Mouse (Mus musculus): Measurements from ENCODE around the gene Kazald1. TPM values are rescaled to one million over a fixed set of nuclear protein-coding genes. Genes with fewer than 3 reads are reported as not detected.
"Not testable (repeated sequence)": the region's sequence is repeated elsewhere in the genome, so short reads cannot be mapped to it uniquely, and the experiment has no call there.

Gene Kazald1
- polyA plus RNA-seq, 1 experiment from 2014 or later: 6.4 TPM

DNA sequence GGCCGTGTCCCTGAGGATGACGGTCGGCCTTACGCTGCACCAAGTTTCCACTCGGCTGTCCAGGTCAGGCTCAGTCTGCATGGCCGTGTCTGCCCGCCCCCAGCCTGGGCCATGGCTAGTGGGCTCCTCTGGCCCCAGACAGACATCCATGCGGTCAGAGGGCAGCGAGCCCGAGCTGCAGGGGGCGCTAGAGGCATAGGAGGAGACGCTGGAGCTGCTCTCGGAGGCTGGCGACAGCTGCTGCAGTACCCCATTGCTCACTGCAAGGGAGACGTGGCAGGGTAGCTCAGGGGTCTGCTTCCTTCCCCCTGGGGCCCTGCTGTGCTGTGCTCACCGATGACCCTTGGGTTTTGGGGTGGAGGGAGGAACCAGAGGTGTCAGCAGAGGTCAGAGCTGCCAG is 38.2 kb upstream of the Kazald1 start:
- Histone ChIP-seq H3K27me3 (peaks cover 28% of the 10 kb centered on the region), H3K4me2 (no peak overlapping the region), H3K36me3 (no peaks in the 10 kb centered on the region), H3K9me3 (no peaks in the 10 kb centered on the region), H3K4me3 (no peak overlapping the region), H3K9ac (no peak overlapping the region), H3K27ac (no peak overlapping the region), H3K4me1 (peaks cover 10% of the 10 kb centered on the region)
- no peak for ATAC-seq (ENCODE audit: borderline replicate concordance, extremely low read depth, low FRiP score, low TSS enrichment)
- 29% methylated on average over 16 of the region's 16 CpGs for WGBS

DNA sequence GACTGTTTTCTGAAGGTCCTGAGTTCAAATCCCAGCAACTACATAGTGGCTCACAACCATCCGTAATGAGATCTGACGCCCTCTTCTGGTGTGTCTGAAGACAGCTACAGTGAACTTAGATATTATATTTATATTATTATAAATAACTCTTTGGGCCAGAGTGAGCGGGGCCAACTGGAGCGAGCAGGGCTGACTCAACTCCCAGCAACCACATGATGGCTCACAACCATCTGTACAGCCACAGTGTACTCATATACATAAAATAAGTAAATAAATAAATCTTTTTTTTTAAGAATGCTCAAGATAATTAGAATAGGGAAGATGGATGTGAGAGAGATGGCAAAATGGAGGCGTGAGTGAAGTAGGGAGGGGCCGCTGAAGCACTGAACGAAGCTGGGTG is 36.8 kb upstream of the Kazald1 start:
- H3K36me3 ChIP-seq; H3K9me3 ChIP-seq; H3K27ac ChIP-seq; ATAC-seq (ENCODE audit: borderline replicate concordance, extremely low read depth, low FRiP score, low TSS enrichment); H3K9ac ChIP-seq; H3K4me2 ChIP-seq; H3K4me1 ChIP-seq; H3K4me3 ChIP-seq: not testable (repeated sequence)
- H3K27me3 ChIP-seq: peaks cover 30% of the 10 kb centered on the region
- 81% methylated on average over 7 of the region's 7 CpGs for WGBS

DNA sequence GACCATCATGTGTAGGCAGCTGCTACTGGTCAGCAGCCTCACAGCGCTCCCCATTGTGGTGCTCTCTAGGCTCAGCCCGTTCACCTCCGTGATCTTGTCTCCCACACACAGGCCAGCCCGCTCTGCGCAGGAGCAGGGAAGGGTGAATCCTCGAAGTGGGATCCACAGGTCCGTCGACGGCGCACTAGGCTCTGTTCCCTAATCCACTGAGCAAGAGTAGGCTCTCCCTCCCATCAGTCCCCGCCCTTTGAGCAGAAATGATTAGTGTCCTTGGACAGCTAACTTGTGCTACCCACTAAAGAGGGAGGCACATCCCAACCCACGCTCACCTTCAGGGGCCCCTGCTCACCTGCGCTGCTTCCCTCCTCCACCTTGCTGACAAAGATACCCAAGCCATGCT is 34.8 kb upstream of the Kazald1 start:
- Histone ChIP-seq H3K4me2 (no peak overlapping the region), H3K9me3 (no peaks in the 10 kb centered on the region), H3K9ac (no peak overlapping the region), H3K27ac (no peak overlapping the region), H3K4me1 (no peaks in the 10 kb centered on the region), H3K4me3 (no peak overlapping the region), H3K36me3 (no peaks in the 10 kb centered on the region), H3K27me3 (peaks cover 42% of the 10 kb centered on the region)
- WGBS: 45% methylated on average over 13 of the region's 13 CpGs
- no peak for ATAC-seq (ENCODE audit: borderline replicate concordance, extremely low read depth, low FRiP score, low TSS enrichment)

- no peak overlapping the region for H3K4me3 ChIP-seq
- H3K36me3 ChIP-seq: no peaks in the 10 kb centered on the region
- H3K9me3 ChIP-seq: no peaks in the 10 kb centered on the region
- H3K4me2 ChIP-seq: no peak overlapping the region
- H3K27me3 ChIP-seq: peaks cover 48% of the 10 kb centered on the region
- peaks cover 23% of the 10 kb centered on the region for H3K4me1 ChIP-seq
- ATAC-seq (ENCODE audit: borderline replicate concordance, extremely low read depth, low FRiP score, low TSS enrichment): no peak
- H3K9ac ChIP-seq: no peak overlapping the region
- H3K27ac ChIP-seq: no peak overlapping the region
- 58% methylated on average over 11 of the region's 11 CpGs for whole genome bisulfite sequencing
Measured at GRCm38 (mm10) chr19:45044389-45044927, 30.6 kb upstream of the Kazald1 start.

- Histone ChIP-seq H3K4me3 (no peak overlapping the region), H3K9me3 (no peaks in the 10 kb centered on the region), H3K4me1 (peaks cover 23% of the 10 kb centered on the region), H3K27ac (no peak overlapping the region), H3K4me2 (no peak overlapping the region), H3K36me3 (no peaks in the 10 kb centered on the region), H3K9ac (no peak overlapping the region), H3K27me3 (peaks cover 40% of the 10 kb centered on the region)
- WGBS: 33% methylated on average over 15 of the region's 15 CpGs
- no peak for ATAC-seq (ENCODE audit: borderline replicate concordance, extremely low read depth, low FRiP score, low TSS enrichment)
Measured at GRCm38 (mm10) chr19:45045236-45045635, 29.8 kb upstream of the Kazald1 start.

- ATAC-seq (ENCODE audit: borderline replicate concordance, extremely low read depth, low FRiP score, low TSS enrichment): no peak
Measured at GRCm38 (mm10) chr19:45045651-45046050, 29.4 kb upstream of the Kazald1 start, which contains the start of gene Pdzd7. Gene Pdzd7, minus strand, starts transcription at chr19:45045717.

GRCm38 (mm10) chr19:45046523-45047321 is 28.3 kb upstream of the Kazald1 start:
- 1% methylated on average over 34 of the region's 34 CpGs for WGBS
- ATAC-seq (ENCODE audit: borderline replicate concordance, extremely low read depth, low FRiP score, low TSS enrichment): peak; percentile 37; the same call in 1 of the 2 replicates
- peak overlapping the region; percentile 97 for H3K27ac ChIP-seq
- peaks cover 23% of the 10 kb centered on the region for H3K4me1 ChIP-seq
- H3K27me3 ChIP-seq: peaks cover 26% of the 10 kb centered on the region
- H3K36me3 ChIP-seq: peaks cover 6% of the 10 kb centered on the region; the same call in 1 of the 2 replicates
- H3K4me2 ChIP-seq: peak overlapping the region; percentile 89
- peak overlapping the region; percentile 60 for H3K9ac ChIP-seq
- peak overlapping the region; percentile 55 for H3K4me3 ChIP-seq
- H3K9me3 ChIP-seq: no peaks in the 10 kb centered on the region

More at GRCm38 (mm10) chr19:45045651-45046050, 29.4 kb upstream of the Kazald1 start, which contains the start of gene Pdzd7:
- Histone ChIP-seq H3K9me3 (no peaks in the 10 kb centered on the region), H3K4me2 (peak within 1 kb of the TSS; percentile 89), H3K4me3 (peak within 1 kb of the TSS; percentile 55), H3K9ac (peak within 1 kb of the TSS; percentile 60; the same call in 1 of the 2 replicates), H3K36me3 (peaks cover 2% of the 10 kb centered on the region; the same call in 1 of the 2 replicates), H3K27me3 (peaks cover 36% of the 10 kb centered on the region), H3K4me1 (peaks cover 23% of the 10 kb centered on the region), H3K27ac (no peak within 1 kb of the TSS)
- WGBS: 71% methylated on average over 5 of the region's 5 CpGs

DNA sequence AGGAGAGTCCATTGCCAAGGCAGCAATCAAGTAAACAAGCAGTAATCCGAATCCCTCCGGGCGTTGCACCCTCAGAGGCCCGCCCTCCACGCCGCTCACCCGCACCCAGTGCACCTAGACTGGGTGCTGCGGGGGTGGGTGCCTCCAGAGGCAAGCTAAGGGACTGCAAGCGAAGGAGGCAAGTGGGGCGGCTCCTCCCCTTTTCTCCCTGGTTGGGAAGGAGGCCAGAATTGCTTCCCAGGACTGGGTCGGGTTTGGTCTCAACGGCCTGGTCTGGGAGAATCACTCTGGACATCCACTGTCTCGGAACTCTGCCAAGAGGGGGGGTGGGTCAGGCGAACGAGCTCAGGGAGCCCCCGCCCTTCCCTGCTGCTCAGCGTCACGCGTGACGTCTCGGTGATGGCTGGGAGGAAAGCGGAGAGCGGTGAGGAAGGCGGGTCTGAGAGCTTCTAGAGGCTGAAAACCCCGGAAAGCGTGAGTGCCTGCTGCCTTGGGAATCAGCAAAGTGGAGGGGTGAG is 27.6 kb upstream of the Kazald1 start, which contains the start of gene Sfxn3:
TSS of gene Sfxn3 (plus strand) at position 87 of the 518 bp plus-strand sequence.
- peak within 1 kb of the TSS; percentile 60 for H3K9ac ChIP-seq
- no peaks in the 10 kb centered on the region for H3K9me3 ChIP-seq
- H3K4me2 ChIP-seq: peak within 1 kb of the TSS; percentile 89
- peak; percentile 81 for ATAC-seq (ENCODE audit: borderline replicate concordance, extremely low read depth, low FRiP score, low TSS enrichment)
- peaks cover 23% of the 10 kb centered on the region for H3K27me3 ChIP-seq
- peak within 1 kb of the TSS; percentile 55 for H3K4me3 ChIP-seq
- WGBS: 0% methylated on average over 26 of the region's 26 CpGs
- peak within 1 kb of the TSS; percentile 97 for H3K27ac ChIP-seq
- peaks cover 10% of the 10 kb centered on the region; the same call in 1 of the 2 replicates for H3K36me3 ChIP-seq
- peaks cover 23% of the 10 kb centered on the region for H3K4me1 ChIP-seq

DNA sequence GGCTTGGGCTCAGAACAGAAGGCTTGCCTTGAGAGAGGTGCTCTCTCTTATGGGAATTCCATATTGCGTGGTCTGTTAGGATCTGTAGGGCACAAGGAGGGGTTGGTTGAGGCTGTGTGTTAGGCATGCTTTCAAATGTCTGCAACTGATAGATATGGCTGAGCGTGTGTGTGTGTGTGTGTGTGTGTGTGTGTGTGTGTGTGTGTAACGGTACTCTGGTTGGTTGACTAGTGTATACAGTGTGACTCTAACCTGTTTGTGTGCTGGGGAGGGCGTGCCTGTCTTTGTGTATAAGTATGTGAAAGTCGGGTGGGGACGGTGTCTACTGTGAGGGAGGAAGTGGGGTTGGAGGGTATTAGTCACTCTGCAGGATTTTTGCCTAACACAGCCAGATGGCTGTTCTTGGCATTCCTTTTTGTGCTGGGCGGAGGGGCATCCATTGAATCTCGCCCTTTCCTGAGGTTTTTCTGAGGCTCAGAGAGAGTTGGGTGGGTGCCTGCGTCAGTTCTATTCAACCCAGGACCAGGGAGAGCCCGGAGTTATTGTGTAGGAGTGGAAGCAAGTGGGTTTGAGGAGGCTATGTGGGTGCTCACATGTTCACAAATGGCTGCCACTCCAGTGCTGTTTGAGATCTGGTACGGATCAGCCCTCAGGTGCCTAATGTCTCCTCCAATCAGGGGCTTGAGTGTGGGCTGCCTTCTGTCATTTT is 27.0 kb upstream of the Kazald1 start:
- H3K36me3 ChIP-seq: peaks cover 13% of the 10 kb centered on the region; the same call in 1 of the 2 replicates
- H3K4me1 ChIP-seq: peaks cover 23% of the 10 kb centered on the region
- H3K27ac ChIP-seq: peak overlapping the region; percentile 97
- H3K27me3 ChIP-seq: peaks cover 23% of the 10 kb centered on the region
- WGBS: 7% methylated on average over 11 of the region's 11 CpGs
- peak; percentile 69 for ATAC-seq (ENCODE audit: borderline replicate concordance, extremely low read depth, low FRiP score, low TSS enrichment)
- no peaks in the 10 kb centered on the region for H3K9me3 ChIP-seq
- H3K4me2 ChIP-seq: peak overlapping the region; percentile 89
- peak overlapping the region; percentile 60 for H3K9ac ChIP-seq
- peak overlapping the region; percentile 55 for H3K4me3 ChIP-seq

DNA sequence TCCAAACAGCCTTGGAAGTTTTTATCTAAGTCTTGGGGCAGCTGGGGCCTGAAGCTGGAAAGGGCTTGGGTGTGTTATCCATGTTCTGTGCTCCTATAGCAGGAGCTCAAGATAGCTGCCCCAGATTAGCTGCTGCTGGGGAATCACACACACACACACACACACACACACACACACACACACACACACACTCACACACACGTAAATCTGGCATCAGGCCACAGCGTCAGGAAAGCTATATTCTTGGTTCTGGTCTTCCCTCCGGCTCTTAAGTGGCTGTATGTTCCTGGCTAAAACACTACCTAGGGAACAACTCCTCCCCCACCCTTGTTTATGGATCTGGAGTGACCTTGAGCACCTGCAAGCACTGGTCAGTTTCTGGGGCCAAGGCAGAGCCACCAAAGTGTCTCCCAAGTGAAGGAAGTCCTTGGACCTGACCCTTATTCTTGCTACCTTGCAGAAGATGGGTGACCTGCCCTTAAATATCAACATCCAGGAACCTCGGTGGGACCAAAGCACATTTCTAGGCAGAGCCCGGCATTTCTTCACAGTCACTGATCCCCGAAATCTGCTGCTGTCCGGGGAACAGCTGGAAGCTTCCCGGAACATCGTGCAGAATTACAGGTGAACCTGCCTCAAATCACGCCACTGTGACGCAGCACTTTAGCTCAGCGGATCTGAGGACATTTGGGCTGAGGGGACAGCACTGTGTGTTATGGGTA is 26.2 kb upstream of the Kazald1 start:
- Histone ChIP-seq H3K9ac (peak overlapping the region; percentile 60; the same call in 1 of the 2 replicates), H3K36me3 (peaks cover 13% of the 10 kb centered on the region; the same call in 1 of the 2 replicates), H3K27me3 (peaks cover 23% of the 10 kb centered on the region), H3K4me1 (peaks cover 23% of the 10 kb centered on the region), H3K4me2 (peak overlapping the region; percentile 89), H3K9me3 (no peaks in the 10 kb centered on the region), H3K4me3 (peak overlapping the region; percentile 55), H3K27ac (peak overlapping the region; percentile 97)
- 73% methylated on average over 12 of the region's 12 CpGs for WGBS
- no peak for ATAC-seq (ENCODE audit: borderline replicate concordance, extremely low read depth, low FRiP score, low TSS enrichment)

- Histone ChIP-seq H3K27me3 (peaks cover 18% of the 10 kb centered on the region; the same call in 1 of the 2 replicates), H3K36me3 (peaks cover 14% of the 10 kb centered on the region; the same call in 1 of the 2 replicates), H3K9ac (no peak overlapping the region), H3K27ac (no peak overlapping the region), H3K9me3 (no peaks in the 10 kb centered on the region), H3K4me2 (no peak overlapping the region), H3K4me3 (no peak overlapping the region), H3K4me1 (peaks cover 23% of the 10 kb centered on the region)
- 67% methylated on average over 9 of the region's 9 CpGs for WGBS
- ATAC-seq (ENCODE audit: borderline replicate concordance, extremely low read depth, low FRiP score, low TSS enrichment): no peak
Measured at GRCm38 (mm10) chr19:45049523-45049922, 25.5 kb upstream of the Kazald1 start.
